Mouse (Mus musculus): Measurements from ENCODE around the gene Them5.

DNA sequence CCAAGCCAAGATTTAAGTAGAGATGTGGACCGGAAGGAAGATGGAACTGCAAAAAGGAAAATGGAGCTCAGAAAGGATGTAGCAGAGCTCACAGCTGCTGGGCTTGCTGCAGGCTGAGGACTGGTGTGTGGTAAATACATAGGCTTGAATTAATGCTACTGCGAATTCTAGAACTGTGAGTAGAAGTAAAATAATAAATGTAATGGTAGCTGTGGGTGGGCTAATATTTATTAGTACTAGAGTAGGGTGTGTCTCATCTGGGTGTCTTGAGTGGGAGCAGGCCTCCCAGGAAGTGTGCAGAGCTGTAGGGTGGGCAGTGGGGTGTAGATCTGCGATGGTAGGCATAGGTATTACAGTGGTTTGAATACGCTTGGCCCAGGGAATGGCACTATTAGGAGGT is 7.5 kb upstream of the Them5 start:
- TF ChIP-seq POLR2A (IDR thresholded peaks at IDR 0.05; ENCODE audit: low read depth, low read length) (no peak), CTCF (IDR thresholded peaks at IDR 0.05; ENCODE audit: extremely low read depth, insufficient read depth, insufficient read length, insufficient replicate concordance) (no peak)

Measured in spleen, adult 2 months (tissue).